Mouse (Mus musculus) spleen, adult 2 months (tissue): ENCODE results near the gene Chn2.

ENCODE experiments used
- CTCF ChIP-seq: fragments of 200-500 bp; IDR thresholded peaks from 2 replicates; pipeline ENCODE4 v1.5.1; 2011; ENCODE audit warnings: mild to moderate bottlenecking, inconsistent platforms; ENCODE audit not compliant: insufficient read depth, insufficient read length, insufficient replicate concordance; ENCODE audit errors: extremely low read depth
- POLR2A ChIP-seq: fragments of 200-500 bp; IDR thresholded peaks from 2 replicates; pipeline ENCODE4 v1.6.1; 2011; ENCODE audit warnings: low read depth, low read length, inconsistent platforms

DNA sequence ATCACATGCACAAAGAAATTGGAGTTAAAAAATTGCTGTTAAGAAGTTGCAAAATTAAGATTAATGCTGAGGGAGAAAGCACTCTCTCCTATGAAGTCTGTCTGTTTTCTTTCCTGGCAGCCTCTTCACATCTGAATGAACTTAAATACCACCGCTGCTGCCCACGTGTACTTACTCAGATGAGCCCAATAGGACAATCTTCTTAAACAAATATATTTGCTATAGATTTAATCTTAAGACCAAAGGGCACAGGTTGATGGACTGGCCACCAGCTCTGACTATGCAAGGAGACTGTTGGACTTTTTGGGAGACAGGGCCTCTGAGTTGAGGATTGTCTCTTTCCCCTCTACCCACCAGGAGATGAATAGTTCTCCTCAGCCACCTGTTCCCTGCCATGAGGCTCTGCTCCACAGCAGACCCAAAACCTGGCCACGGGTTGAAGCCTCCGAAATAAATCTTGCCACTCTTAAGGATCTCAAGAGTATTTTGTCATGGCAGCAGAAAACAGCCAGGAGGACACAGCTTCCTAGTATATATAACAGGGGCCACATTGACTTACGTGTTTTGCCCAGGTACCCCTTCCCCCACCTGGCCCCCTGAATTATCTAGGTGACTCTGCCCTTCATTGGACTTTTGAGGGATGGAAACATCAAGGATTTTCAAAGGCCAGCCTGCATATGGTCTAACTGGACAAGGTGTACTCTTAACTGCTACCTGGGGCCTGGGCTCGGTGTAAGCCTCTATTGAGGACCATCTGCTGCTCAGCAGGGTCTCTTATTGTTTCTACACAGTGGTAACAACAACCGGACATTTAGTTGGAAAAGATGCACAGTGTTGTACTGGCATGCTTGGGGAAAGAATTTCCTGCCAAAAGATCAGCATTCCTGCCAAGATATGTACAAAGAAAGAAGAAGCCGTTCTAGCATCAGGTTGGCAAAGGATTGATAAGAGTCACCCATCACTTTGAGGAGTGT lies 6.7 kb downstream of the Chn2 start:
- no peak for TF ChIP-seq CTCF
- no peak for TF ChIP-seq POLR2A
